Mouse (Mus musculus) CH12.LX (cell line): ENCODE data around the gene Socs3.

Experiments
- BHLHE40 ChIP-seq: IDR thresholded peaks from 2 replicates; pipeline ENCODE4 v1.6.1; 2011; ENCODE audit warnings: mild to moderate bottlenecking, low read depth, low read length, improper control_type of control experiment
- CTCF ChIP-seq, 2 experiments: IDR thresholded peaks in 1 of 2; conservative IDR thresholded peaks in 1 of 2; 2 replicates each; pipeline ENCODE4 v1.5.1; 2011 to 2012; ENCODE audit warnings: low read depth in 2 of 2, low read length in 2 of 2, improper control_type of control experiment in 1 of 2, inconsistent platforms in 1 of 2, mild to moderate bottlenecking in 1 of 2, moderate library complexity in 1 of 2
- E2F4 ChIP-seq: IDR thresholded peaks from 2 replicates; pipeline ENCODE4 v1.6.1; 2011; ENCODE audit warnings: low read depth, low read length, improper control_type of control experiment; ENCODE audit not compliant: insufficient replicate concordance
- EP300 ChIP-seq: IDR thresholded peaks from 2 replicates; pipeline ENCODE4 v1.6.1; 2011; ENCODE audit warnings: low read length, improper control_type of control experiment
- JUND ChIP-seq: conservative IDR thresholded peaks from 2 replicates; pipeline ENCODE4 v1.6.1; 2011; ENCODE audit warnings: low read depth, low read length, improper control_type of control experiment
- MAX ChIP-seq: IDR thresholded peaks from 2 replicates; pipeline ENCODE4 v1.6.1; 2011; ENCODE audit warnings: low read length, improper control_type of control experiment
- MAZ ChIP-seq: IDR thresholded peaks from 2 replicates; pipeline ENCODE4 v1.6.1; 2012; ENCODE audit warnings: low read depth, mild to moderate bottlenecking, inconsistent platforms, low read length, improper control_type of control experiment, moderate library complexity
- POLR2A ChIP-seq: IDR thresholded peaks from 2 replicates; pipeline ENCODE4 v1.6.1; 2011; ENCODE audit warnings: low read depth, mild to moderate bottlenecking, improper control_type of control experiment, low read length
- POLR2AphosphoS2 ChIP-seq: IDR thresholded peaks from 2 replicates; pipeline ENCODE4 v1.6.1; 2011; ENCODE audit warnings: low read depth, low read length, improper control_type of control experiment
- RAD21 ChIP-seq: IDR thresholded peaks from 2 replicates; pipeline ENCODE4 v1.6.1; 2011; ENCODE audit warnings: low read depth, mild to moderate bottlenecking, low read length, improper control_type of control experiment, moderate library complexity
- TCF12 ChIP-seq: IDR thresholded peaks from 2 replicates; pipeline ENCODE4 v1.6.1; 2014; ENCODE audit warnings: low read depth, mild to moderate bottlenecking, inconsistent platforms, low read length, improper control_type of control experiment
- USF2 ChIP-seq: conservative IDR thresholded peaks from 2 replicates; pipeline ENCODE4 v1.6.1; 2011; ENCODE audit warnings: low read depth, low read length, improper control_type of control experiment
- ZC3H11A ChIP-seq: IDR thresholded peaks from 2 replicates; pipeline ENCODE4 v1.6.1; 2012; ENCODE audit warnings: low read depth, mild to moderate bottlenecking, inconsistent platforms, low read length, improper control_type of control experiment
- ZMIZ1 ChIP-seq: IDR thresholded peaks from 2 replicates; pipeline ENCODE4 v1.6.1; 2012; ENCODE audit warnings: low read depth, mild to moderate bottlenecking, inconsistent platforms, low read length, improper control_type of control experiment

DNA sequence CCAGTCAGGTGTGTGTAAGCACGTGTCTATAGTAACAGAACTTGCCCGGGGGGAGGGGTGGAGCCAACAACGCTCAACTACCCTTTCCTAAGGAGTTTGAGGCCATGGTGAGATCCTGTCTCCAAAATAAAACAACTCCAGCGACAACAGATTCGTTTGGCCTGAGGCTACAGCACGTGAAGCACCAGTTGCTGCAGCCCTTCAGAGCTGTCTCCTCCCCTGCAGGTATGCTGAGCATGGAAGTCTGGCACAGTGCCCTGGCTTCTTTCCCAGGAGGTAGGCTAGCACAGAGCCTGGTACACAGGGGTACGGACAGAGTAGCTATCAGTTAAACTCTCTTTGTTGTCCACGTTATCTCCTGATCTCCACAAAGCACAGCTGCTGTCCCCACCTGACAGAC, 33.6 kb downstream of the Socs3 start:
- TF ChIP-seq CTCF (conservative IDR thresholded peaks at IDR 0.05 in 1 of 2, IDR thresholded peaks at IDR 0.05 in 1 of 2; ENCODE audit: low read depth in 2 of 2, low read length in 2 of 2): no peak
- no peak for TF ChIP-seq MAX
- TF ChIP-seq POLR2A: no peak
- no peak for TF ChIP-seq ZC3H11A
- no peak for TF ChIP-seq ZMIZ1
- no peak for TF ChIP-seq RAD21
- no peak for TF ChIP-seq EP300
- TF ChIP-seq E2F4: no peak
- no peak for TF ChIP-seq MAZ
- no peak for TF ChIP-seq TCF12
- peak; percentile 33; the same call in 1 of the 2 replicates for TF ChIP-seq BHLHE40
- TF ChIP-seq POLR2AphosphoS2: no peak
- TF ChIP-seq USF2: no peak
- no peak for TF ChIP-seq JUND
